Mouse (Mus musculus): ENCODE data around the gene Bri3.

DNA sequence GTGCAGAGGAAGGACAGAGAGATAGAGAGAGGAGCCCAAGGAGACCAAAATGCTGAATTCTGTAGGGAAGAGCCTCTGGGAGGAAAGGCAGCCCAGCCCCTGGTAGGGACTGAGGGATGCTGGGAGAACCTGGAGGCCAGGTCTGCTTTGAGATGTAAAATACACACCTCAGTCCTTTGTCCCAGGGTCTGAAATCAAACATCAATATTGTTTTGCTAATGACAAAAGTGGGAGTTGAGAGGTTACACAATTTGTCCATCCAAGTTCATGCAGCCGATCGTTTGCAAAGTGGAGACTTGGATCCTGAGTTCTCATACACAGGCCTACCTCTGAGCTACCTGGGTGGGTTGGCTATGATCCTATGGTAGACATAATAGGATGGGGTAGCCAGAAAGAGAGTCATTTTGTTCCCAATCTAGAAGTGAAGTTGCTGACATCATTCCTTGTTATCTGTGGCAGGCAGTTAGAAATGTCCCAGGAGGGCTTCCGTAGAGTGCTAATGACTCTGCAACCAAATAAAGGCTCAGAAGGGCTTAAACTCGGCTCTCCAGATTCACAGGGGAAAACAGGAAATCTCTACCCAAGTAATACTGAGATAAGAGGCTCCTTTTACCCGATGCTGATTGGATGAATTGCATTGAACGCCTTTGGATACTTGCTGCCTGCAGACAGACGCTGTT is 208.7 kb downstream of the Bri3 start:
- TF ChIP-seq EP300 (IDR thresholded peaks at IDR 0.05; ENCODE audit: low read depth in 1 of 2, low read length in 2 of 2): no peak
- TF ChIP-seq CTCF (IDR thresholded peaks at IDR 0.05 in 2 of 3, conservative IDR thresholded peaks at IDR 0.05 in 1 of 3; ENCODE audit: control insufficient read depth in 1 of 3, insufficient read depth in 1 of 3, low read depth in 2 of 3, low read length in 3 of 3, poor library complexity in 1 of 3, severe bottlenecking in 1 of 3): no peak
- TF ChIP-seq GABPA (IDR thresholded peaks at IDR 0.05; ENCODE audit: low read depth, low read length): no peak
- TF ChIP-seq MXI1 (IDR thresholded peaks at IDR 0.05; ENCODE audit: low read depth, low read length): no peak
- no peak for TF ChIP-seq POLR2A (IDR thresholded peaks at IDR 0.05; ENCODE audit: control insufficient read depth in 1 of 2, insufficient read depth in 1 of 2, low read depth in 1 of 2, low read length in 2 of 2, poor library complexity in 1 of 2)
- no peak for TF ChIP-seq GATA1 (IDR thresholded peaks at IDR 0.05; ENCODE audit: low read depth, low read length)
- TF ChIP-seq HCFC1 (IDR thresholded peaks at IDR 0.05; ENCODE audit: low read depth, low read length): no peak
- TF ChIP-seq POLR2AphosphoS2 (IDR thresholded peaks at IDR 0.05; ENCODE audit: low read length): no peak
